Mouse (Mus musculus): ENCODE data around the gene Slc17a8. TPM values are rescaled to one million over a fixed set of nuclear protein-coding genes. Genes with fewer than 3 reads are reported as not detected.
"Not testable (repeated sequence)": the region's sequence is repeated elsewhere in the genome, so short reads cannot be mapped to it uniquely, and the experiment has no call there.

Gene Slc17a8
- polyA plus RNA-seq, 1 experiment, result 0.12 TPM

- DNase-seq (ENCODE audit: low read depth), result no peak
Measured at GRCm38 (mm10) chr10:89589877-89590276, 31.2 kb downstream of the Slc17a8 start.

GRCm38 (mm10) chr10:89588708-89589107 lies 32.3 kb downstream of the Slc17a8 start:
- no peak for DNase-seq (ENCODE audit: low read depth)

- DNase-seq (ENCODE audit: low read depth), result no peak
Measured at GRCm38 (mm10) chr10:89584709-89585108, 36.3 kb downstream of the Slc17a8 start.

GRCm38 (mm10) chr10:89578801-89579200 lies 42.3 kb downstream of the Slc17a8 start:
- DNase-seq (ENCODE audit: low read depth), result no peak

- DNase-seq (ENCODE audit: low read depth), result no peak
Measured at GRCm38 (mm10) chr10:89577666-89578065, 43.4 kb downstream of the Slc17a8 start.

- no peak for DNase-seq (ENCODE audit: low read depth)
Measured at GRCm38 (mm10) chr10:89573421-89573820, 47.6 kb downstream of the Slc17a8 start.

- no peak for DNase-seq (ENCODE audit: low read depth)
Measured at GRCm38 (mm10) chr10:89572946-89573345, 48.1 kb downstream of the Slc17a8 start.

- DNase-seq (ENCODE audit: low read depth), result no peak
Measured at GRCm38 (mm10) chr10:89567391-89567790, 53.7 kb downstream of the Slc17a8 start.

- no peak for DNase-seq (ENCODE audit: low read depth)
Measured at GRCm38 (mm10) chr10:89565301-89566022, 55.6 kb downstream of the Slc17a8 start.

GRCm38 (mm10) chr10:89562113-89562512 lies 58.9 kb downstream of the Slc17a8 start:
- DNase-seq (ENCODE audit: low read depth), result no peak

GRCm38 (mm10) chr10:89559351-89559750 lies 61.7 kb downstream of the Slc17a8 start:
- no peak for DNase-seq (ENCODE audit: low read depth)

GRCm38 (mm10) chr10:89554885-89555284 lies 66.2 kb downstream of the Slc17a8 start:
- DNase-seq (ENCODE audit: low read depth), result not testable (repeated sequence)

- DNase-seq (ENCODE audit: low read depth), result not testable (repeated sequence)
Measured at GRCm38 (mm10) chr10:89553855-89554254, 67.2 kb downstream of the Slc17a8 start.

- no peak for DNase-seq (ENCODE audit: low read depth)
Measured at GRCm38 (mm10) chr10:89553015-89553414, 68.0 kb downstream of the Slc17a8 start.

- no peak for DNase-seq (ENCODE audit: low read depth)
Measured at GRCm38 (mm10) chr10:89551657-89552056, 69.4 kb downstream of the Slc17a8 start.

- DNase-seq (ENCODE audit: low read depth), result no peak
Measured at GRCm38 (mm10) chr10:89548028-89548427, 73.0 kb downstream of the Slc17a8 start.

- DNase-seq (ENCODE audit: low read depth), result no peak
Measured at GRCm38 (mm10) chr10:89546989-89547388, 74.1 kb downstream of the Slc17a8 start.

- no peak for DNase-seq (ENCODE audit: low read depth)
Measured at GRCm38 (mm10) chr10:89543867-89544266, 77.2 kb downstream of the Slc17a8 start.

GRCm38 (mm10) chr10:89542321-89542720 lies 78.7 kb downstream of the Slc17a8 start:
- DNase-seq (ENCODE audit: low read depth), result no peak

GRCm38 (mm10) chr10:89532929-89533727 lies 87.9 kb downstream of the Slc17a8 start, which contains the start of gene Nr1h4:
Nr1h4 (minus strand) TSS chr10:89533585.
- no peak for DNase-seq (ENCODE audit: low read depth)

- DNase-seq (ENCODE audit: low read depth), result no peak
Measured at GRCm38 (mm10) chr10:89532451-89532850, 88.6 kb downstream of the Slc17a8 start.

GRCm38 (mm10) chr10:89531976-89532375 lies 89.1 kb downstream of the Slc17a8 start:
- no peak for DNase-seq (ENCODE audit: low read depth)

- no peak for DNase-seq (ENCODE audit: low read depth)
Measured at GRCm38 (mm10) chr10:89531194-89531634, 89.8 kb downstream of the Slc17a8 start.
